Mouse (Mus musculus): ENCODE data around the gene Gss.

GRCm38 (mm10) chr2:155562209-155562608, 30.4 kb downstream of the Gss start:
- TF ChIP-seq GATA1 (IDR thresholded peaks at IDR 0.05; ENCODE audit: borderline replicate concordance, low read length): no peak
- TF ChIP-seq FLI1 (IDR thresholded peaks at IDR 0.05; ENCODE audit: low read length): no peak
